Mouse (Mus musculus) right cerebral cortex, postnatal 36 days (tissue): ENCODE data around the gene 1520401A03Rik.

ENCODE experiments used
- DNase-seq, 2 experiments: peaks; one replicate each; pipeline ENCODE4 v3.0.0; 2022; ENCODE audit warnings: low spot score in 2 of 2, mixed read lengths in 1 of 2

1520401A03Rik gene

DNA sequence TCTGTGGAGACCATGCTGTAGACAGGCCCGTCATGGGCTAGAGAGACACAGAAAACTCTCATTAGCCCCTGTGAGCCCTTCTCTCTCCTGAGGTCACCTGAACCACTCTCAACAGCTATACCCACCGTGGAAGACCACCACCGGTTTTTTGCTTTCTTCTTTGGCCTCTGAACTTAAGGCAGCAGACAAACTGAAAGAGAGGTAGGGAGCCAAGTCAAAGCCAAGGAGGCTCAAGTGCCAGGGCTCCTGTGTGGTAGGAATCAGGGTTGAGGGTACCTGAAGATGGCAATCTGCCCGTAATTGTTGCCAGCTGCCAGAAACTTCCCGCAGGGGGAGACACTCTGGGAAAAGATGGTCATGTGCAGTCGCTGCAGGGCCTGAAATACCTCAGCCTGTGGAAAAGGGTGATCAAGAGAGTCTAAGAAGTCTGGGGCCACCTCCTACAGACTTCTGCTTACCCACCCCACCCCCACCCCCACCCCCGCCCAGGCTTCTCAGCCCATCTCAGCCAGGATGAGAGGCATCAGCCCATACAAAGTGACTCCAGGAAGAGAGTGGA, 52.0 kb downstream of the 1520401A03Rik start:
- DNase-seq: no peak

DNA sequence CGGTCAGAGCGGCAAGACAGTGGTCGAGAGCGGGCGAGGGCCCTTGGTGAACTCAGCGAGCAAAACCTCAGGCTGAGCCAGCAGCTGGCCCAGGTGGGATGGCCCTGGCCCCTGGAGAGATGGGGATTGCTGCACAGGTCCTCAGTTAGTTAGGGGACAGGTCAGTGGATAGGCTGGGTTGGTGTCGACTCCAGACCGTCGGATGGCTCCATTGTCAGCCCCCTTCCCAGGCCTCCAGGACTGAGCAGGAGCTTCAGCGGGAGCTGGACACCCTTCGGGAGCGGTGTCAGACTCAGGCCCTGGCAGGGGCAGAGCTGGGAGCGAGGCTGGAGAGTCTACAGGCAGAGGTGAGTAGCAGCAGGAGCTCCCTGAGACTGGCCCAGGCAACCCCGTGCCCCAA, 57.1 kb downstream of the 1520401A03Rik start:
- DNase-seq: no peak

DNA sequence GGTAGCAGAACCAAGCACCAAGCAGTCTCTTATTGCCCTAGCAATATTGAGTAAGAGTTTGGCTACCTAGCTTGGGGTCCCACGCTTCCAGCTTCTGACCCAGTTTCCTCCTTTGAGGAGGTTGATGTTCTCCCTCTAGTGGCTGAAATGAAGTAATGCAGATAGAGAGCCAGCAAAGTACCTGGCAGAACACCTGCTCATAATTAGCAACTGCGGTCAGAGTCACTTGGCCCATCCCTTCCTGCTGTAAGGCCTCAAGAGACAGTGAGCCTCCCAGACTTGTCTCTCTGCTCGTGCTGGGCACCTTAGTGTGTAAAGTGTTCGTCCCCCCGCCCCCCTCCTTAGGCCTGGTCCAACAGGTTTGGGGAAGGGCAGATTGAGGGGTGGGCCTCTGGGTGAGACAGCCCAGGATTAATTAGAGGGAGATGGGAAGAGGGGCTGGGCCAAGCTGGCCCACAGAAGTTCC, 58.0 kb downstream of the 1520401A03Rik start:
- DNase-seq: no peak

DNA sequence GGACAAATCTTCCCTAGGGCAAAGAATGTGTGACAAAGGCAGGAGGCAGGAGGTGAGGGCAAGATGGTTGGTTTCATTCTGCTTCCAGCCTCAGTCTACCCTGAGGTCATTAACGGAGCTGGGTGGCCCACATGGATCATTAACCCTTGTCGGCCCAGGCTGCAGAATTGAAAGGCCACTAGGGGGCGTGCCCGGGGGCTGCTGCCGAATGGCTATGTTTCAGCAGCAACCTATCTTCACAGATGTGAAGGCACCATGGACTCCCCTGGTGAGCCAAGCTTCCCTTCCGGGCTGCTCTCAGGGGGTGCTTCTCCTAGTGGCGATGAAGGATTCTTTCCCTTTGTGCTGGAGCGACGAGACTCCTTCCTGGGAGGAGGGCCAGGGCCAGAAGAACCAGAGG, 61.1 kb downstream of the 1520401A03Rik start:
- DNase-seq: no peak

DNA sequence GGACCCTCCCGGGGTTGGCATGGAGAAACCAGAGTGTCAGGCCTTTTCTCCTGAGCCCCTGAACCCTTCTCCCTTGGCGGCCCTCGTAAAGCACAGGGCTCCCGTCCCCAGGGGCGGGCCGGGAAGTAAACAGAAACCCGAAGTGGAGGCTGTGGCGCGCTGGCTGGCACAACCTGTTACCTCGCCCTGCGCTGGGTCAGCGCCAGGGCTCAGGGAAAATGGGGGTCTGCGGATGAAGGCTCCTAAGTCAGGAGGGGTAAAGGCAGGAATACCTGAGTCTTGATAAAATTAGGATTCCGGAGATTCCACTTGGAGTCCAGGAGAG, 61.7 kb downstream of the 1520401A03Rik start:
- DNase-seq: no peak

DNA sequence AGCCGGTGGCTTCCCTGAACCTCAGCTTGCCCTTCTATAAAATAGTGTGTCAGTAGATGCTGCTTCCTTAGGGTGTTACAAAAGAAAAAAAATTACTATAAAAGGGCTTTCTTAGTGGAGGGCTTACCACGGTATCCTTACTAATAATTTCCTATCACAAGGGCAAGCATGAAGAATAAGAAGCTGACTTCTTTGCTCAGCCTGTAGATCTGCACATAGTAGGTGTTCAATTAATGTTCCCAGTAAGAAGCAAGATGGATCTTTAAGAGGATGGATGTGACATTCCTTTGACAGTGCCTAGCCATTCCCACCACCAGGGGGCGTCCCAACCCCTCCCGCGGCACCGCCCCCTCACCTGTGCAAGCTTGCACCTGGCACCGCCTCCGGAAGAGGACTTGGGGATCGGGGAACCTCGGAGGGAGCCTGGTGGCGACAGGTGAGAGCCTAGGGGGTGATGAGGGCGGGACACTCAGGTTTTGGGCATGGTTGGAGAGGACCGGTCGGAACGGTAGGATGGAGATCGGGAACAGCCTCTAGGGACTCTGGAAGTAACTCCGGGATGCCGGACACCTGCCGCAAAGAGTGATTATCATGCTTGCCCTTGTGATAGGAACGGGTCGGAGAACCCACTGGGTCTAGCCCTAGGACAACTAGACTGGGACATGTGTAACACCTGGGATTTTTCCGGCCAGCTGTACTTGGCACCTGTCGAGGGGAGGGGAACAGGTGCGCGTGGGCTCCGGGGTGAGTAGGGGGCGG, 62.3 kb downstream of the 1520401A03Rik start, which contains the start of gene Bicdl2:
Gene Bicdl2, plus strand, starts transcription at position 390 of the 759 bp plus-strand sequence.
- DNase-seq: no peak

DNA sequence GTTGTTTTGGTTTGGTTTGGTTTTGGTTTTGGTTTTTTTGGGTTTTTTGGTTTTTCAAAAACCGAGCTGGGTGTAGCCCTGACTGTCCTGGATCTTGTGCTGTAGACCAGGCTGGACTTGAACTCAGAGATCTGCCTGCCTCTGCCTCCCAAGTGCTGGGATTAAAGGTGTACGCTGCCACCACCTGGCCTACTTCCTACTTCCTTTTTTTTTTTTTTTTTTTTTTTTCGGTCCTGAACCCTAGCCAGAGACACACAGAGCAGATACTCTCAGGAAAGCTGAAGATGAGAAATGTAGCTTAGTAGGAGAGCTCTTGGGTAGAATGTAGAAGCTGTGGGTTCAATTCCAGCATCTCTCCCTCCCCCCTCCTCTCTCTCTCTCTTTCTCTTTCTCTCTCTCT, 64.1 kb downstream of the 1520401A03Rik start:
- no peak for DNase-seq
